Comparison of ENCODE assay signal across 26 mouse cellular contexts in genomic region chr5:38583026-38583425, GRCm38 (mm10). TPM values are rescaled to one million over a fixed set of nuclear protein-coding genes. Genes with fewer than 3 reads are reported as not detected.
DNase-seq lines count a peak whose midpoint lies in the region; ATAC-seq and TF ChIP-seq lines count a peak whose summit lies in the region.
"Had no signal": no experiment of that assay in that cellular context is flagged by ENCODE, and none has a peak within 500 bp of the region (broad histone marks: within the 10 kb centered on the region; RNA-seq: fewer than 3 reads in every experiment).

No protein-coding gene starts in this region.

- peak; percentile 75 for ATAC-seq in forebrain, postnatal 0 days
- no peak for ATAC-seq in forebrain, embryonic 12.5 days (ENCODE audit: low FRiP score)
- no peak for ATAC-seq in hindbrain, embryonic 13.5 days (ENCODE audit: low FRiP score)
- ATAC-seq: forebrain, embryonic 15.5 days; hindbrain, embryonic 16.5 days; midbrain, embryonic 16.5 days had no signal

- DNase-seq in forebrain, postnatal 0 days, result peak; percentile 41
- DNase-seq in left cerebral cortex, postnatal 14 days (ENCODE audit: low spot score in 2 of 2), result peak; percentile 32 to 55
- DNase-seq in left cerebral cortex, postnatal 4 days, result no peak
- DNase-seq in right cerebral cortex, adult 2 months (ENCODE audit: low spot score in 2 of 2), result peak; percentile 27 to 41
- no peak for DNase-seq in right cerebral cortex, postnatal 4 days
- DNase-seq: adrenal gland, adult 8-10 months; cerebellum, adult 11 months; cerebellum, adult 9-10 months; cerebellum, postnatal 36 days; heart, postnatal 14 days; kidney, adult 2 months; kidney, postnatal 36 days; layer of hippocampus, postnatal 36 days; lung, embryonic 14.5 days; lung, postnatal 14 days; thymus, postnatal 4 days had no signal

- no peaks in the 10 kb centered on the region for H3K27me3 ChIP-seq in forebrain, postnatal 0 days (ENCODE audit: insufficient read depth, low read length)
- no peaks in the 10 kb centered on the region for H3K27me3 ChIP-seq in forebrain, embryonic 12.5 days
- no peaks in the 10 kb centered on the region for H3K27me3 ChIP-seq in hindbrain, embryonic 13.5 days
- H3K27me3 ChIP-seq: forebrain, embryonic 15.5 days; limb, embryonic 12.5 days; liver, embryonic 15.5 days had no signal

- no peak overlapping the region for H3K4me3 ChIP-seq in forebrain, postnatal 0 days (ENCODE audit: low read depth, low read length)
- H3K4me3 ChIP-seq in forebrain, embryonic 12.5 days (replicated peaks), result no peak overlapping the region
- H3K4me3 ChIP-seq in hindbrain, embryonic 13.5 days, result no peak overlapping the region
- H3K4me3 ChIP-seq: forebrain, embryonic 15.5 days; hindbrain, embryonic 10.5 days; limb, embryonic 12.5 days; liver, embryonic 15.5 days had no signal

- H3K4me2 ChIP-seq in forebrain, postnatal 0 days (ENCODE audit: low read depth), result no peak overlapping the region
- no peak overlapping the region for H3K4me2 ChIP-seq in forebrain, embryonic 12.5 days
- H3K4me2 ChIP-seq in hindbrain, embryonic 13.5 days, result no peak overlapping the region
- H3K4me2 ChIP-seq: forebrain, embryonic 15.5 days; limb, embryonic 12.5 days; liver, embryonic 15.5 days; lung, embryonic 14.5 days had no signal

- H3K9ac ChIP-seq in forebrain, postnatal 0 days, result no peak overlapping the region
- no peak overlapping the region for H3K9ac ChIP-seq in forebrain, embryonic 12.5 days
- H3K9ac ChIP-seq in hindbrain, embryonic 13.5 days, result no peak overlapping the region
- H3K9ac ChIP-seq: forebrain, embryonic 15.5 days; limb, embryonic 12.5 days; liver, embryonic 15.5 days; lung, embryonic 14.5 days had no signal

- H3K27ac ChIP-seq in forebrain, postnatal 0 days (ENCODE audit: low read depth, low read length), result no peak overlapping the region
- no peak overlapping the region for H3K27ac ChIP-seq in forebrain, embryonic 12.5 days
- no peak overlapping the region for H3K27ac ChIP-seq in hindbrain, embryonic 13.5 days
- H3K27ac ChIP-seq: forebrain, embryonic 15.5 days; hindbrain, embryonic 10.5 days; limb, embryonic 12.5 days; liver, embryonic 15.5 days; stomach, postnatal 0 days had no signal

- TF ChIP-seq CTCF in forebrain, postnatal 0 days (IDR thresholded peaks at IDR 0.05; ENCODE audit: low read depth), result no peak

- intact Hi-C loops in left cerebral cortex, postnatal 14 days (cut with DNase I), result no loop called here
- intact Hi-C loops in left cerebral cortex, postnatal 4 days (cut with DNase I), result loop anchor here (5.0 kb wide), 1 partner anchor 39 kb away; no protein-coding TSS in a partner anchor

- H3K36me3 ChIP-seq in forebrain, postnatal 0 days (ENCODE audit: insufficient read depth), result no peaks in the 10 kb centered on the region
- no peaks in the 10 kb centered on the region for H3K36me3 ChIP-seq in forebrain, embryonic 12.5 days (replicated peaks)
- no peaks in the 10 kb centered on the region for H3K36me3 ChIP-seq in hindbrain, embryonic 13.5 days
- H3K36me3 ChIP-seq: forebrain, embryonic 15.5 days; G1E; hindbrain, embryonic 10.5 days; limb, embryonic 12.5 days; liver, embryonic 15.5 days had no signal

- 65% methylated on average over 4 of the region's 4 CpGs for WGBS in forebrain, postnatal 0 days
- WGBS in forebrain, embryonic 12.5 days, result 83% methylated on average over 4 of the region's 4 CpGs
- WGBS in hindbrain, embryonic 13.5 days, result 89% methylated on average over 4 of the region's 4 CpGs

- H3K9me3 ChIP-seq in forebrain, postnatal 0 days (ENCODE audit: low read length), result no peaks in the 10 kb centered on the region
- no peaks in the 10 kb centered on the region for H3K9me3 ChIP-seq in forebrain, embryonic 12.5 days
- H3K9me3 ChIP-seq in hindbrain, embryonic 13.5 days, result no peaks in the 10 kb centered on the region
- H3K9me3 ChIP-seq: forebrain, embryonic 15.5 days; G1E; hindbrain, embryonic 10.5 days; limb, embryonic 12.5 days; liver, embryonic 15.5 days had no signal

- no peaks in the 10 kb centered on the region for H3K4me1 ChIP-seq in forebrain, postnatal 0 days (ENCODE audit: insufficient read depth)
- no peaks in the 10 kb centered on the region for H3K4me1 ChIP-seq in forebrain, embryonic 12.5 days
- no peaks in the 10 kb centered on the region for H3K4me1 ChIP-seq in hindbrain, embryonic 13.5 days (replicated peaks)
- H3K4me1 ChIP-seq: forebrain, embryonic 15.5 days; hindbrain, embryonic 10.5 days; limb, embryonic 12.5 days; liver, embryonic 15.5 days had no signal

RNA-seq across cellular contexts. Expression of gene Wdr1, which starts 20.0 kb away (rescaled TPM):
- total RNA-seq in forebrain, postnatal 0 days (2014; rRNA removed), result 230 and 256 TPM in 2 replicates
- 156 and 192 TPM in 2 replicates for polyA plus RNA-seq in forebrain, postnatal 0 days (2015; fragmentation: Nextera tagmentation; extraction: Ambion mirVana)
- polyA plus RNA-seq in forebrain, embryonic 12.5 days (2016; fragmentation: Nextera tagmentation; extraction: Ambion mirVana), result 144 and 153 TPM in 2 replicates
- total RNA-seq in left cerebral cortex, postnatal 14 days (2021), result 100 to 1,000 TPM; 196 to 199 TPM
- 100 to 1,000 TPM; 200 to 204 TPM for total RNA-seq in left cerebral cortex, postnatal 4 days (2021)
- 149 and 151 TPM in 2 replicates for polyA plus RNA-seq in hindbrain, embryonic 13.5 days (2015; fragmentation: Nextera tagmentation; extraction: Ambion mirVana)

Comparison
In these comparisons a context has a peak if more than half of its experiments do, and no peak if none do; other contexts are left out.
1. DNase-seq: peak in forebrain, postnatal 0 days (single experiment), left cerebral cortex, postnatal 14 days (2 of 2) and right cerebral cortex, adult 2 months (2 of 2); none in left cerebral cortex, postnatal 4 days (single experiment) and right cerebral cortex, postnatal 4 days (single experiment).